Mouse (Mus musculus) cortical plate, adult 2 months (tissue): ENCODE measurements around the gene Ttl. TPM values are rescaled to one million over a fixed set of nuclear protein-coding genes. Genes with fewer than 3 reads are reported as not detected.

Experiments used
- H3K27ac ChIP-seq: fragments of 200-500 bp; 2 replicates; pipeline ENCODE4 v1.5.1; 2012; ENCODE audit warnings: low read length, control low read depth, inconsistent platforms; ENCODE audit not compliant: insufficient read depth
- H3K4me1 ChIP-seq: fragments of 200-500 bp; 2 replicates; pipeline ENCODE4 v1.6.1; 2011; ENCODE audit warnings: low read length; ENCODE audit not compliant: control insufficient read depth, insufficient read depth
- H3K4me3 ChIP-seq: fragments of 200-500 bp; 2 replicates; pipeline ENCODE4 v1.5.1; 2011; ENCODE audit warnings: mild to moderate bottlenecking, low read length, control low read depth; ENCODE audit not compliant: insufficient read depth
- CTCF ChIP-seq: fragments of 200-500 bp; IDR thresholded peaks from 2 replicates; pipeline ENCODE4 v1.5.1; 2011; ENCODE audit warnings: mild to moderate bottlenecking, control low read depth, low read length; ENCODE audit not compliant: insufficient read depth; ENCODE audit errors: extremely low read depth
- POLR2A ChIP-seq: fragments of 200-500 bp; IDR thresholded peaks from 2 replicates; pipeline ENCODE4 v1.6.1; 2011; ENCODE audit warnings: mild to moderate bottlenecking, low read length, control low read depth; ENCODE audit not compliant: insufficient read depth; ENCODE audit errors: extremely low read depth
- polyA plus RNA-seq: library from polyadenylated mRNA; depleted of rRNA; stranded (reverse); fragments of >200 nt; gene quantifications from 2 replicates; pipeline ENCODE4 v1.2.3, GENCODE M21; 2012

Ttl gene
- polyA plus RNA-seq, 1 experiment = 45.2 TPM

- TF ChIP-seq CTCF (no peak), POLR2A (no peak)
- Histone ChIP-seq H3K27ac (no peak overlapping the region), H3K4me3 (no peak overlapping the region), H3K4me1 (no peaks in the 10 kb centered on the region)
Observed at GRCm38 (mm10) chr2:129115706-129116367, 50.1 kb downstream of the Ttl start.

- no peak for TF ChIP-seq POLR2A
- no peak for TF ChIP-seq CTCF
- Histone ChIP-seq H3K4me1 (no peaks in the 10 kb centered on the region), H3K4me3 (no peak overlapping the region), H3K27ac (no peak overlapping the region)
Observed at GRCm38 (mm10) chr2:129116368-129116739, 50.6 kb downstream of the Ttl start.

- no peak for TF ChIP-seq CTCF
- Histone ChIP-seq H3K27ac (no peak overlapping the region), H3K4me3 (no peak overlapping the region), H3K4me1 (no peaks in the 10 kb centered on the region)
Observed at GRCm38 (mm10) chr2:129118061-129118460, 52.3 kb downstream of the Ttl start.

- TF ChIP-seq CTCF (no peak), POLR2A (no peak)
- H3K27ac ChIP-seq = no peak overlapping the region
- no peaks in the 10 kb centered on the region for H3K4me1 ChIP-seq
- no peak overlapping the region for H3K4me3 ChIP-seq
Observed at GRCm38 (mm10) chr2:129121986-129122385, 56.2 kb downstream of the Ttl start.

GRCm38 (mm10) chr2:129129412-129129929 is 63.7 kb downstream of the Ttl start, which contains the start of gene Chchd5:
Gene Chchd5, plus strand, starts transcription at chr2:129129700.
- TF ChIP-seq POLR2A (peak; percentile 67), CTCF (no peak)
- Histone ChIP-seq H3K4me1 (peaks cover 3% of the 10 kb centered on the region), H3K4me3 (peak within 1 kb of the TSS; percentile 52), H3K27ac (peak within 1 kb of the TSS; percentile 68)

GRCm38 (mm10) chr2:129129987-129130545 is 64.3 kb downstream of the Ttl start:
- Histone ChIP-seq H3K27ac (0 out of 2 replicates have a peak overlapping the region, but pooled peaks have one; percentile 7), H3K4me3 (peak overlapping the region; percentile 52), H3K4me1 (peaks cover 3% of the 10 kb centered on the region)
- TF ChIP-seq CTCF (no peak), POLR2A (no peak)

GRCm38 (mm10) chr2:129130776-129131175 is 65.0 kb downstream of the Ttl start:
- Histone ChIP-seq H3K4me1 (peaks cover 3% of the 10 kb centered on the region), H3K4me3 (no peak overlapping the region), H3K27ac (no peak overlapping the region)
- TF ChIP-seq CTCF = no peak
- no peak for TF ChIP-seq POLR2A

- no peak overlapping the region for H3K4me3 ChIP-seq
- peaks cover 3% of the 10 kb centered on the region for H3K4me1 ChIP-seq
- no peak overlapping the region for H3K27ac ChIP-seq
- 0 out of 2 replicates have a peak, but pooled peaks have one; percentile 9 for TF ChIP-seq CTCF
- TF ChIP-seq POLR2A = no peak
Observed at GRCm38 (mm10) chr2:129132231-129132630, 66.5 kb downstream of the Ttl start.

GRCm38 (mm10) chr2:129133006-129133805 is 67.5 kb downstream of the Ttl start:
- TF ChIP-seq CTCF (no peak), POLR2A (no peak)
- Histone ChIP-seq H3K4me3 (no peak overlapping the region), H3K4me1 (peaks cover 3% of the 10 kb centered on the region), H3K27ac (no peak overlapping the region)
